Mouse (Mus musculus) neutrophil, adult 5-6 weeks (primary cell): ENCODE data around the gene Olfr374. TPM values are rescaled to one million over a fixed set of nuclear protein-coding genes. Genes with fewer than 3 reads are reported as not detected.
"Not testable (repeated sequence)": the region's sequence is repeated elsewhere in the genome, so short reads cannot be mapped to it uniquely, and the experiment has no call there.

Experiments used
- ATAC-seq: fragments of 151-379, 151-347 bp; 2 replicates; pipeline ENCODE4 v1.8.0; 2017; ENCODE audit warnings: mild to moderate bottlenecking, moderate TSS enrichment; ENCODE audit not compliant: insufficient number of reproducible peaks, poor library complexity, low FRiP score, severe bottlenecking; ENCODE audit errors: extremely low read depth
- total RNA-seq: library from RNA; stranded (forward); fragments of 200-1000 nt; gene quantifications from 2 replicates; pipeline ENCODE4 v1.2.3, GENCODE M21; 2017

Gene Olfr374
- 0.12 TPM in 2 replicates for total RNA-seq

DNA sequence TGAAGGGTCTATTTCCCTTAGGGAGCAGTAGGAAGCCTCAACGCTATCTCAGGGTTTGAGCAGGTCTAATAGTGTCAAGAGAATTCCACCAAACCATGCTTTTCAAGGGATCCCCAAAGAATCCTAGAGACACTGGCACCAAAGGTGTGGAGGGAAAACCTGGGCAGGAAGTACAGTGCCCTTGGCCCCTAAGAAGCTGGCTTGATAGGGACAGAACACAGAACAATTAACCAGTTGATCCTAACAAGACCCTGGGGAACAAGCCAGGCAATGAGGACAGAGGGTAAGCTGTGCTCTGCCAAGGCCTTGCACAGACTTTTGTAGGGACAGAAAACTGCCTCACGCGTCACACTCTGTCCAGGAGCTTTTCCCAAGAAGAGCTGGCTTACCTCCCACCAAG, at the start of gene Olfr374:
Olfr374 (plus strand) TSS at position 301 of the 400 bp plus-strand sequence.
- ATAC-seq = no peak

GRCm38 (mm10) chr8:72057643-72058042, 49.2 kb upstream of the Olfr374 start:
- ATAC-seq = not testable (repeated sequence)

GRCm38 (mm10) chr8:72066819-72067399, 39.9 kb upstream of the Olfr374 start:
- ATAC-seq = peak; percentile 97

- ATAC-seq = not testable (repeated sequence)
Measured at GRCm38 (mm10) chr8:72082877-72083276, 24.0 kb upstream of the Olfr374 start, which contains the start of gene Olfr373. Gene Olfr373, plus strand, starts transcription at chr8:72083177.

DNA sequence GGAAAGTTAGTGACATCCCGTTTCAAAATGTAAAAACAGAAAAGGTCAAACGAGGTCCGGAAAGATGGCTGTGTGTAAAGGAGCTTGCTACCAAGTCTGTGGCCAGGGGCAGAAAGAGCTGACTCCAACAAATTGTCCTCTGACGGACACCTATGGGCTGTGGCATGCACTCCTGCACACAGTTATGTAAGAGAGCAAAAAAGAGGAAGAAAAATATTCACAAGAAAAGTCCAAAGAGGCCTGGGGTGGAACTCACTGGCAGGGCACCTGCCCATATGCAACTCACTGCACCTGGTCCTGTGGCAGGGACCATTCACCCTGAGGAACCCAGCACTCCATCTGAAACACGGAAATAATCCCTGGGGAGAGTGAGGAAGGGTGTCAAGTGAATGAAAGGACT, 22.1 kb upstream of the Olfr374 start:
- ATAC-seq = peak; percentile 64; the same call in 1 of the 2 replicates

DNA sequence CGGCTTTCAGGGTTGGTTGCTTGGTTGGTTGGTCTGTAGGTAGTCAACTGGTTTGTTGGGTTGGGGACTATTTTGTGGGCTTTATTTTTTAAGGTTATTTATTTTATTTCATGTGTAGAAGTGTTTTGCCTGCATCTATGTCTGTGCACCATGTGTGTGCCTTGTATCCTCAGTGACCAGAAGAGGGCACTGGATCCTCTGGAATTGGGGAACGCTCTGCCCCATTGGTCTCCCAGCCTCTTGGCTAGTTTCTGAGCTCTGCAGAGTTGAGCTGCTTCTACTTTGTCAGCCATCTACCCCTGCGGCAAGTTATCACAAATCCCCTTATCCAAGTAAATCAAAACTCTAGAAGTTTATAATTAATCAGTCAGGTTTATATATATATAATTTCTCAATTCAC, 19.2 kb upstream of the Olfr374 start:
- ATAC-seq = not testable (repeated sequence)

- not testable (repeated sequence) for ATAC-seq
Measured at GRCm38 (mm10) chr8:72096721-72097120, 10.1 kb upstream of the Olfr374 start.

- ATAC-seq = not testable (repeated sequence)
Measured at GRCm38 (mm10) chr8:72099377-72100103, 7.3 kb upstream of the Olfr374 start.

DNA sequence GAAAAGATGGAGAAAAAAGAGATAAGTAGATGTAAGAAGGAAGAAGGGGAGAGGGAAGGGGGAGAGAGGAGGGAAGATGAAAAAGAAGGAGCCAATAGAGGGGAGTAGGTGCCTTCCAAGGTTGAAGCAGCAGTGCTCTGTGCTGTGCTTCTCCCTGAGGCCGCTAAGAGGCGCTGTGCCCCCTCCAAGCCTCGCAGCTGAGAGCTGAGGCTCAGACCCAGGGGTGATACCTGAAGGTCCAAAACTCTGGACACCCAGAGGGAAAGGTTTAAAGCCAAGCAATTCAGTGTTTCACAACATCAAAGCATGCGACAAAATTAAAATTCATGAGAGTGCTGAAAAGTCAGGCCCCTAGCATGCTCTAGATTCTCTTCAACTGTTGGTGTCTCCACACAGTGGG, 1.7 kb upstream of the Olfr374 start:
- ATAC-seq = peak; percentile 46; the same call in 1 of the 2 replicates

- ATAC-seq = peak; percentile 78
Measured at GRCm38 (mm10) chr8:72110876-72111275, 4.0 kb downstream of the Olfr374 start.

- no peak for ATAC-seq
Measured at GRCm38 (mm10) chr8:72112486-72112885, 5.6 kb downstream of the Olfr374 start.

DNA sequence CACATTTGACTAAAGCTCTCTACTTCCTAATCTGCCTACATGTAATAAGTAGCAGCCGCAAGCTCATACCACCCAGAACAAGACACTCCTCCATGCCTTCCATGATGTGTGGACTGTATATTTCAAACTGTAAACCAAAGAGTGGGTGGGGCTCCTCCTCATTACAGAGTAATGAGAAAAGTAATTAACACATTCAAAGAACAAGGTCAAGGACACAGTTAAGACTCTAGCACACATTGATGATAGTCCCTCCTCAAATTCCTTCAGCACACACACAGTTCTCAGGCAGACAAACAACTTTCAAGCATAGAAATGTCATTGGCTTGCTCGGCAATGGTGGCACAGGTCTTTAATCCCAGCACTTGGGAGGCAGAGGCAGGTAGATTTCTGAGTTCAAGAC, 8.4 kb downstream of the Olfr374 start:
- ATAC-seq = no peak

DNA sequence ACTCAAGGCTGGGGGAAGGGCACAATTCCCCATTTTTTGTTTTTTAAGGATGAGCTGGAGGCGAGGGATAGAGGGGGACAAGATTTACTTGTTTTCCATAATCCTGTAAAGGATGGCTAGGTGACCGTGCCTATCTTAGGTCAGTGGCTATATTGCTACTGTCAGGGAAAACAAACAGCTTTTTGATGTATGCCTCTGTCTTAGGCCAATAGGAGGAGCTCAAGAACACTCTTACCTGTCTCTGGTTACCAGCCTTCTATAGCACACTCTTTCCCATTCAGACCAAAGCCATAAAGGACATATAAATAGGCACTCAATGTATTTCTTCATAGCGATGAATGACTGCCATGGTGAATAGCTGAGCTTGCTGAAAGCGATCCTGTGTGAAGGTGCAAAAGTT, 11.8 kb downstream of the Olfr374 start:
- ATAC-seq = peak; percentile 51; the same call in 1 of the 2 replicates

DNA sequence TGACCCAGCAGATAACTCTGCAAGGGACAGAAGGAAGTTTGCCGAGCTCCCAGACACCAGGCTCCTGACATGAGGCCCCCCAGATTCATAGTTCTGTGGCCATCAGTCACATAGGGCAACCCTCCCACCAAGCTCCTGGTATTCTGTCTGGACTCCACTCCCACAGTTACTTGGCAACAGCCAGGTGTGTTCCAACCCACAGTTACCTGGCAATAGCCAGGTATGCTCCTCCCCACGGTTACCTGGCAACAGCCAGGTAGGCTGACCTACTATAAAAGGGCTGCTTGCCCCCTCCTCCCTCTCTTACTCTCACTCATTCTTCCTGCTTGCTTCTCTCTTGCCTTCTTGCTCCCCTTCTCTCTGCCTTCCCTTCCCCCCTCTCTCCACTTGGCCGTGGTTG, 14.6 kb downstream of the Olfr374 start:
- not testable (repeated sequence) for ATAC-seq

- no peak for ATAC-seq
Measured at GRCm38 (mm10) chr8:72121997-72122396, 15.2 kb downstream of the Olfr374 start.

- no peak for ATAC-seq
Measured at GRCm38 (mm10) chr8:72127834-72128233, 21.0 kb downstream of the Olfr374 start.

- ATAC-seq = no peak
Measured at GRCm38 (mm10) chr8:72131251-72131650, 24.4 kb downstream of the Olfr374 start.

DNA sequence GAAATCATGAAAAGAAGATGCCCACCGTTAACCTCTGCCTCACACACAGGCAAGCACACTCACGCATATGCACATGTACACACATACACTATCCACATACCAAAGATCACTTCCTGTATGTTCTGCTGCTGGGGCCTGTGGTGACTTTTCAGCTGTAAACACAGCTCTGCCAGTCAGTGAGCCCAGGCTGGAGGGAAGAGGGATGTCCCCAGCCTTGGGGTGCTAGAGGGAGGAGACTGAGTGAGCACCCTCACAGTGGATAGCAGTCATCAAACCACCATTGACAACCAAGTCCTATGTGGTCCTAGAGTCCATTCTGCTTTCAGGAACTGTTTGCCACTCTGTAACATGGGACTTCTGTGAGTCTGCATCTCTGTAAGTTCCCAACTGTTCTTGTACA, 25.1 kb downstream of the Olfr374 start:
- ATAC-seq = peak; percentile 16; the same call in 1 of the 2 replicates

DNA sequence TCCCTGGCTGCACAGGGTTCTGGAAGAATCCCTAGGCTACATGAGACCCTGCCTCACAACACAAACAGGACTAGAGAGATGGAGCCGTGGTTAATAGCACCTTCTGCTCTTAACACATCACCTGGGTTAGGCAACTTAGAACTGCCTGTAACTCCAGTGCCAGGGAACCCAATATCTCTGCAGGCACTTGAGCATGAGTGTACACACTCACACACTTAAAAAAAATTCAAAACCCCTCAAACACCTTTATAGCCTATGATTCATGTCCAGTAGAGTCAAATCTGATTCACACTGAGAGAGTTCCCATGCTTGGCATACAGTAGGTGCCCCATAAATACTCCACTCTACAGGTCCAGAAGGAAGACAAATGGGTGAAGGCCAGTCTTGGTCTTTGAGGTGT, 25.6 kb downstream of the Olfr374 start:
- no peak for ATAC-seq

- ATAC-seq = no peak
Measured at GRCm38 (mm10) chr8:72132891-72133290, 26.1 kb downstream of the Olfr374 start.
